Mouse (Mus musculus) colon, adult 2 months (tissue): ENCODE measurements around the gene Htr3a. TPM values are rescaled to one million over a fixed set of nuclear protein-coding genes. Genes with fewer than 3 reads are reported as not detected.

ENCODE experiments used
- polyA plus RNA-seq: library from polyadenylated mRNA; depleted of rRNA; stranded (reverse); fragments of >200 nt; gene quantifications from 2 replicates; pipeline ENCODE4 v1.2.3, GENCODE M21; 2012; rRNA removed

Htr3a gene
- 9.1 and 9.5 TPM in 2 replicates for polyA plus RNA-seq

GRCm38 (mm10) chr9:48910885-48911537 lies at the start of gene Htr3a:
TSS of gene Htr3a (minus strand) at chr9:48911099.

Other genes with a start within 250 kb of the Htr3a start
- gene Zbtb16, start 74.9 kb downstream of the Htr3a start, polyA plus RNA-seq = 3.6 and 6.6 TPM in 2 replicates
- gene Htr3b, start 53.9 kb upstream of the Htr3a start, polyA plus RNA-seq = 0.52 and 0.59 TPM in 2 replicates
- gene Usp28, start 74.3 kb upstream of the Htr3a start, polyA plus RNA-seq = 10.9 and 15.2 TPM in 2 replicates
- gene Zw10, start 144.5 kb upstream of the Htr3a start, polyA plus RNA-seq = 7.6 and 7.7 TPM in 2 replicates
- gene Tmprss5, start 170.2 kb upstream of the Htr3a start, polyA plus RNA-seq = 10.5 and 10.6 TPM in 2 replicates